9 mouse cellular contexts compared by ENCODE assay signal in genomic region chr6:81817050-81817827, GRCm38 (mm10).
DNase-seq lines count a peak whose midpoint lies in the region; ATAC-seq lines count a peak whose summit lies in the region.
"Had no signal": no experiment of that assay in that cellular context is flagged by ENCODE, and none has a peak within 500 bp of the region (broad histone marks: within the 10 kb centered on the region; RNA-seq: fewer than 3 reads in every experiment).

No protein-coding gene starts in this region.

- no peak overlapping the region for H3K4me2 ChIP-seq in heart, embryonic 12.5 days
- H3K4me2 ChIP-seq: liver, embryonic 15.5 days had no signal

- intact Hi-C loops in left cerebral cortex, postnatal 25 days (cut with DNase I) = loop anchor here (10.0 kb wide), 1 partner anchor 952 kb away; no protein-coding TSS in a partner anchor

- no peaks in the 10 kb centered on the region for H3K4me1 ChIP-seq in heart, embryonic 12.5 days (replicated peaks)
- H3K4me1 ChIP-seq in hindbrain, embryonic 10.5 days (replicated peaks) = no peaks in the 10 kb centered on the region
- H3K4me1 ChIP-seq: liver, embryonic 15.5 days had no signal

- H3K27me3 ChIP-seq in heart, embryonic 12.5 days (replicated peaks) = no peaks in the 10 kb centered on the region
- no peaks in the 10 kb centered on the region for H3K27me3 ChIP-seq in hindbrain, embryonic 10.5 days (ENCODE audit: insufficient read depth, poor library complexity, severe bottlenecking)
- H3K27me3 ChIP-seq: liver, embryonic 15.5 days had no signal

- H3K9me3 ChIP-seq in heart, embryonic 12.5 days (replicated peaks) = no peaks in the 10 kb centered on the region
- no peaks in the 10 kb centered on the region for H3K9me3 ChIP-seq in hindbrain, embryonic 10.5 days
- H3K9me3 ChIP-seq: liver, embryonic 15.5 days had no signal

- no peaks in the 10 kb centered on the region for H3K36me3 ChIP-seq in heart, embryonic 12.5 days
- no peaks in the 10 kb centered on the region for H3K36me3 ChIP-seq in hindbrain, embryonic 10.5 days
- H3K36me3 ChIP-seq: liver, embryonic 15.5 days had no signal

- 74% methylated on average over 9 of the region's 9 CpGs for WGBS in heart, embryonic 12.5 days
- WGBS in hindbrain, embryonic 10.5 days = 73% methylated on average over 9 of the region's 9 CpGs

- no peak overlapping the region for H3K4me3 ChIP-seq in heart, embryonic 12.5 days
- no peak overlapping the region for H3K4me3 ChIP-seq in hindbrain, embryonic 10.5 days
- H3K4me3 ChIP-seq: liver, embryonic 15.5 days had no signal

- no peak for ATAC-seq in heart, embryonic 12.5 days (ENCODE audit: insufficient number of reproducible peaks, low FRiP score)

- H3K9ac ChIP-seq in heart, embryonic 12.5 days = no peak overlapping the region
- H3K9ac ChIP-seq: liver, embryonic 15.5 days had no signal

- H3K27ac ChIP-seq in heart, embryonic 12.5 days (ENCODE audit: poor library complexity, severe bottlenecking) = no peak overlapping the region
- no peak overlapping the region for H3K27ac ChIP-seq in hindbrain, embryonic 10.5 days
- H3K27ac ChIP-seq: liver, embryonic 15.5 days had no signal

- DNase-seq in heart, adult 8-10 months (ENCODE audit: low spot score) = peak; percentile 3
- peak; percentile 33 for DNase-seq in WW6 (ENCODE audit: low read depth, low spot score)
- DNase-seq in embryo, embryonic 10 days (ENCODE audit: low spot score) = peak; percentile 65
- peak; percentile 59 for DNase-seq in hindbrain, embryonic 10.5 days (ENCODE audit: low spot score)
- DNase-seq in left cerebral cortex, postnatal 25 days (ENCODE audit: low spot score in 2 of 2) = peak; percentile 82 to 92
- DNase-seq in neural tube, embryonic 10.5 days (ENCODE audit: extremely low spot score, low spot score) = peak; percentile 46
- no peak for DNase-seq in spleen, adult 12 weeks (ENCODE audit: low spot score)
